Mouse (Mus musculus) midbrain, postnatal 0 days (tissue): ENCODE measurements around the gene Gba2. TPM values are rescaled to one million over a fixed set of nuclear protein-coding genes. Genes with fewer than 3 reads are reported as not detected.

Experiments used
- ATAC-seq: fragments of 200-750 bp; cut with Nextera tagmentation; 2 replicates; pipeline ENCODE4 v1.8.0; 2017; ENCODE audit warnings: moderate number of reproducible peaks, mild to moderate bottlenecking, moderate TSS enrichment, moderate library complexity; ENCODE audit not compliant: low FRiP score
- DNase-seq: peaks from one replicate; pipeline ENCODE4 v3.0.0-alpha.2; 2015; ENCODE audit warnings: low spot score
- H3K27ac ChIP-seq: fragments of 300-500 bp; sonication (generic); 2 replicates; pipeline ENCODE4 v1.5.1; 2014; ENCODE audit warnings: low read depth, mild to moderate bottlenecking, low read length, mixed read lengths
- H3K27me3 ChIP-seq: fragments of 300-500 bp; sonication (generic); 2 replicates; pipeline ENCODE4 v1.6.1; 2014; ENCODE audit warnings: low read length, control low read depth, mixed read lengths; ENCODE audit not compliant: insufficient read depth
- H3K36me3 ChIP-seq: fragments of 300-500 bp; sonication (generic); 2 replicates; pipeline ENCODE4 v1.6.1; 2014; ENCODE audit warnings: low read length, control low read depth, mixed read lengths; ENCODE audit not compliant: insufficient read depth
- H3K4me1 ChIP-seq: fragments of 300-500 bp; sonication (generic); 2 replicates; pipeline ENCODE4 v1.6.1; 2014; ENCODE audit warnings: mild to moderate bottlenecking, control low read depth, antibody characterized with exemption, low read length, mixed read lengths; ENCODE audit not compliant: insufficient read depth
- H3K4me2 ChIP-seq: fragments of 300-500 bp; sonication (generic); 2 replicates; pipeline ENCODE4 v1.6.1; 2014; ENCODE audit warnings: low read depth, mild to moderate bottlenecking, low read length, mixed read lengths; ENCODE audit not compliant: poor library complexity, severe bottlenecking
- H3K4me3 ChIP-seq: fragments of 300-500 bp; sonication (generic); 2 replicates; pipeline ENCODE4 v1.5.1; 2014; ENCODE audit warnings: low read depth, mild to moderate bottlenecking, low read length, moderate library complexity
- H3K9ac ChIP-seq: fragments of 300-500 bp; sonication (generic); replicated peaks from 2 replicates; pipeline ENCODE4 v1.6.1; 2014; ENCODE audit warnings: mild to moderate bottlenecking, low read length, moderate library complexity, mixed read lengths; ENCODE audit not compliant: poor library complexity, severe bottlenecking
- H3K9me3 ChIP-seq: fragments of 300-500 bp; sonication (generic); 2 replicates; pipeline ENCODE4 v1.6.1; 2016; ENCODE audit warnings: low read length, control low read depth
- CTCF ChIP-seq: IDR thresholded peaks from 2 replicates; pipeline ENCODE4 v1.5.1; 2016; ENCODE audit warnings: antibody characterized with exemption, mild to moderate bottlenecking
- WGBS: fragments of 180-500 bp; shearing (Covaris S2); extraction: QIAGEN DNeasy Blood & Tissue Kit; methylation state at CpG from one replicate; pipeline ENCODE4 v1.1.7; 2014; 5-methylcytosine and 5-hydroxymethylcytosine counted together
- polyA plus RNA-seq: library from polyadenylated mRNA; unstranded; fragments of >200 nt; fragmentation: Nextera tagmentation; extraction: Ambion mirVana; gene quantifications from 2 replicates; pipeline ENCODE4 v1.2.1, GENCODE M21; 2015
- total RNA-seq: library from RNA; depleted of rRNA; stranded (reverse); fragments of >200 nt; gene quantifications from 2 replicates; pipeline ENCODE4 v1.2.3, GENCODE M21; 2014; rRNA removed

Gene Gba2
- total RNA-seq (29.3 and 56.4 TPM in 2 replicates), polyA plus RNA-seq (47.5 and 50.6 TPM in 2 replicates)

DNA sequence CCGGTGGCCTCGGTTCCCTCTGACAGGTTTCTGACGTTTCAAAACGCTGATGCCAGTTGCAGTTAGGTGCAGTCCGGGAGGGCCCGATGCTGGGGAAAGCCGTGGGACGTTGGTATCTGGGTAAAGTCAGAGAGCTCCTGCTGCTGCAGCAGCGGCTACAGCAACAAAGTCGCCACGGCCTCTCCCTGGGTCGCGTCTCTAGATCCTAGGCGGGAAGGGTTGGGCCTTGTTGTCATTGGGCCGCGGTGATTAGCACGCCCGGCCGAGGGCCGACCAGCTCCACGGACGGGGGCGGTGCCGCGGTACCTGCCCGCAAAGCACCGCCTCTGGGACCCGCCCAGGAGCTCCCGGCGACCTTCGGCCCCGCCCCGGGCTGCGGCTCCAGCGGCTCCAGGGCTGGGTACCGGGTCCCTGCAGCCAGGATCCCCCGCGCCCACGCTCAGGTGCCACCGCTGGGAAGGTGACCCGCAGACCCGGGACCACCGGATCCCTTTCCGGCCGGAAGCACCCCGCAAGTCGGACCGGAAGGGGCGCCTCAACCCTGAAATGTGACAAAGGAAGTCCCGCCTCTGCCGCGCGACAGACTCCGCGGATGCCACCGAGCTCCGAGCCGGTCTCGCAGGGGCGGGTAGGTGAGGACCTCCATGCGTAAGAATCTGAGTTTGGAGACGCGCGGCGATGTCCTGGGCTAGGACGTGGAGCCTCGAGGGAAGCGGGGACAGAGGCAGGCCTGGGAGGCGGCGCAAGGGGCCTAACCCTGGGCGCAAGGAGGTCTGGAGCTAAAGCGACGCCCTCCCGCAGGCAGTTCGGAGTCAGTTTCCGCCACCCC lies at the start of gene Gba2, which contains the start of gene Rgp1:
Gba2 (minus strand) TSS at position 498 of the 829 bp plus-strand sequence.
Rgp1 (plus strand) TSS at position 340 of the 829 bp plus-strand sequence.
- no peaks in the 10 kb centered on the region for H3K27me3 ChIP-seq
- peak within 1 kb of the TSS; percentile 72 for H3K27ac ChIP-seq
- H3K4me1 ChIP-seq: peaks cover 34% of the 10 kb centered on the region
- peak within 1 kb of the TSS; percentile 68 for H3K9ac ChIP-seq
- no peaks in the 10 kb centered on the region for H3K9me3 ChIP-seq
- WGBS: under 1% methylated on average over 75 of the region's 76 CpGs
- TF ChIP-seq CTCF: peak; percentile 43
- DNase-seq (peak; percentile 82), ATAC-seq (peak; percentile 86)
- H3K36me3 ChIP-seq: peaks cover 26% of the 10 kb centered on the region
- peak within 1 kb of the TSS; percentile 95 for H3K4me2 ChIP-seq
- peak within 1 kb of the TSS; percentile 92 for H3K4me3 ChIP-seq

DNA sequence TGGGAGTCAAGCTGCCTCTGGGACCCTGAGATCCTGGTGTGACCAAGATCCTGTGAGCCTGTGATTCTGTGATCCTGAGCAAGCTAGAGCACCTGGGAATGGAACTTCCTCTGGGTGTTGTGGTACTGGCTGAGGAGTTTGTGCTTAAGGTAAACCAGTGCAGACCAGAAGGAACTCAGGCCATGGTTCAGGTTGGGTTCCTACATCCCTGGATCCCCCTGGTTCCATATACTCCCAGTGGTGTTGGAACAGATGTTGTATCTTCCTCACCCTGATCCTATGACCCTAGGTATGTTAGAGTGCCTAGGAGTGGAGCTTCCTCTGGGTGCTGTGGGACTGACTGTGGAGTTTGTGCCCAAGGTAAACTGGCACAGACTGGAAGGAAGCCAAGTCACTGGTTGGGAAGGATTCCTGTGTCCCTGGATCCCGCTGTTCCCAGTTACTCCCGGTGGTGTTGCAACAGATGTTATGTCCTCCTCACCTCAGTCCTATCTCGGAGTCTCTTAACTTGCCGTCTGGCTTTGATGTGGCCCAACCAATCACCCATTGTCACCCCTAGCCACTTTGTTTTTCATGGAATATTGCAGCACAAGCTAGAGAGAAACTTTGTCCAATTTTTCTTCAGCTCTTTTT lies 41.6 kb upstream of the Gba2 start:
- no peak overlapping the region for H3K9ac ChIP-seq
- ATAC-seq: no peak
- H3K36me3 ChIP-seq: no peaks in the 10 kb centered on the region
- no peaks in the 10 kb centered on the region for H3K9me3 ChIP-seq
- no peak overlapping the region for H3K4me2 ChIP-seq
- no peak for TF ChIP-seq CTCF
- DNase-seq: no peak
- 94% methylated on average over 4 of the region's 4 CpGs for WGBS
- H3K27ac ChIP-seq: no peak overlapping the region
- no peaks in the 10 kb centered on the region for H3K4me1 ChIP-seq
- no peak overlapping the region for H3K4me3 ChIP-seq
- no peaks in the 10 kb centered on the region for H3K27me3 ChIP-seq

DNA sequence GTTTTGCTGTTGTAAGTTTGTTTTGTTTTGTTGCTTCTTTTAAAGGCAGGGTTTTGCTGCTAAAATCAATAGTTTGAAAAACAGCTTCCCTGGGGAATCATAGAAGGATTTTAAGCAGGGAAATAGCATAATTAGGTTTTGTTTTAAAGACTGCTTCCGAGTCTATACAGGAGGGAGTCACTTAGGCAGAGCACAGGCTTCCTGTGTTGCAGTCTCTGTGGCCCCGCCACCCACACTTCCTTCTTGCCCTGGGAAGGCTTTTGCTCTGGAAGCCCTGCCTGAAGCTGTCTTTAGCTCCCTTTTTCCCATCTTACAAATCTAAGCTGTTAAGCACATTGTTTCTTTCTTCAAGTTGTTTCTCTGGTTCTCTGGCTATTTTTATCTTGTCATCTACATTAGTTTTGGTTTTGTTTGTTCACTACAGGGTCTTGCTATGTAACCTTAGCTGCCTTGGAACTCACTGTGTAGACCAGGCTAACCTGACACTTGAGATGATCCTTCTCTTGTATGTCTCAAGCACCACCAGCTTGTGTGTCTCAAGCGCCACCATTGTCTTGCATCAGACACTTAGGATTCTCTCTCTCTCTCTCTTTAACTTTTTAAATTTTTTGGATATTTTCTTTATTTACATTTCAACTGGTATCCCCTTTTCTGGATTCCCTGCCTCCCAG lies 34.5 kb upstream of the Gba2 start:
- TF ChIP-seq CTCF: no peak
- Histone ChIP-seq H3K36me3 (no peaks in the 10 kb centered on the region), H3K4me2 (no peak overlapping the region), H3K4me1 (no peaks in the 10 kb centered on the region), H3K27me3 (no peaks in the 10 kb centered on the region), H3K27ac (no peak overlapping the region), H3K9ac (no peak overlapping the region), H3K9me3 (no peaks in the 10 kb centered on the region), H3K4me3 (no peak overlapping the region)
- ATAC-seq: no peak
- no peak for DNase-seq
- 72% methylated on average over 3 of the region's 3 CpGs for WGBS

DNA sequence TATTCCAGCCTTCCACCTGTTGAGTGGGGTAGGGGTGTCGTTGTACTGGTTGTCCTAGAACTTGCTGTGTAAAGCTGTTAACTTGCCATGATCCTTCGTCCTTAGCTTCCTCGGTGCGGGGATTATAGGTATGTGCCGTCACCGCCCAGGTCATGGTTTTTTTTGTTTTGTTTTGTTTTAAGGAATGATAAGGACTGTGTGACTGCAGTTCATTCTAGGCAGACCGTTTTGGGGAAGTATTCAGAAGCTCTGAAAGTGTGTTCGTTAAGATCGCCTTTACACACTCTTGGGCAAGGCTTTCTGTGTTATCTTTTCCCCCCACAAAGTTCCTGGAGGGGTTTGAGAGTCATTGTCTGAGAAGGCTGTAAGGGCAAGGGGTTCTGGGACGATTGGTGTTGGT lies 33.9 kb upstream of the Gba2 start:
- TF ChIP-seq CTCF: no peak
- no peak overlapping the region for H3K27ac ChIP-seq
- 75% methylated on average over 10 of the region's 10 CpGs for WGBS
- H3K4me3 ChIP-seq: no peak overlapping the region
- H3K9ac ChIP-seq: no peak overlapping the region
- H3K36me3 ChIP-seq: no peaks in the 10 kb centered on the region
- DNase-seq: no peak
- ATAC-seq: no peak
- H3K4me2 ChIP-seq: no peak overlapping the region
- no peaks in the 10 kb centered on the region for H3K4me1 ChIP-seq
- H3K27me3 ChIP-seq: no peaks in the 10 kb centered on the region
- H3K9me3 ChIP-seq: no peaks in the 10 kb centered on the region

DNA sequence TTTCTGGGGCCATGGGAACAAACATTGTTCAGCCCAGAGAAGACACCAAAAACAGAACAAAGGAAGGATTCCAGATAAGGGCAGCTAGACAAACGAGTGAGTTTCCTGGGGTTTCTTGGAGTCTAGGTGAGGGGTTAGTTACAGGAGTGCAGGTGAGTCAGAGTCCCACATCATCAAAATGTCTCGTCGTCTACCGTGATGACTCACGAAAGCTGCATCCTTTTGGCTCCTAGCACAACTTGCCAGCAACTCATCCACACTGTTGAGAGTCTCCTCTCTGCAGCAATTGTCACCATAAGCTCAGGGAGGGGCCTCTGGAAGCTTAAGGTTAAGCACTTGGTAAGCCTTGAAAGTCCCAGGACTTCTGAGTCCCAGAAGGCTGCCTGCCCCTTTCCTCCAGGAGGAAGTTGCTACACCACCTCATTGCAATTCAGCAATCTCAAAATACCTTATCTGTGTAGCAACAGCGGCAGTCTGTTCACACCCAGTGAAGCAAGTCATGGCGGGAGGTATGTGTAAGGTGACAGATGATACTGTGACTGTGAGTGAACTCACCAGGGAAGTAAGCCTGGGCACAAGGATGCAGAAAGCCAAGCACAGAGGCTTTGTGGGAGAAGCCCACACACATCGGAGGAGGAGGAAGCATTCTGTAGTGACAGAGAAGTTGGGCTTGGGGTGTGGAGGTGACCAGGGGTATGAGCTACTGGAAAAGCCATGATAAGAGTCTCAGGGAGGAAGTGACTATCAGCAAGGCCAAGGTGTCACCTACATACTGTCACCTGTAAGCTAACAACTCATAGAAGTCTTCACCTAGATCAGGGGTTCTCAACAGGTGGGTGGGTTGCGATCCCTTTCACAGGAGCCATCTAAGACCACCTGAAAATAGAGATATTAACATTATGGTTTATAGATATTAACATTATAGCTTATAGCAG lies 26.3 kb upstream of the Gba2 start:
- ATAC-seq (no peak), DNase-seq (no peak)
- TF ChIP-seq CTCF: no peak
- Histone ChIP-seq H3K27ac (no peak overlapping the region), H3K27me3 (no peaks in the 10 kb centered on the region), H3K9me3 (no peaks in the 10 kb centered on the region), H3K36me3 (no peaks in the 10 kb centered on the region), H3K9ac (no peak overlapping the region), H3K4me2 (no peak overlapping the region), H3K4me3 (no peak overlapping the region), H3K4me1 (no peaks in the 10 kb centered on the region)
- WGBS: 77% methylated on average over 9 of the region's 9 CpGs
